Mouse (Mus musculus) MEL (cell line): ENCODE measurements at regions not wholly inside any gene's neighbourhood (a gene's known extent, or its start where the extent isn't known, plus 50 kb on each side); places are given as distances from the start of the nearest gene placed in this dataset.

ENCODE experiments used
- DNase-seq: peaks from one replicate; pipeline ENCODE4 v3.0.0; 2011; ENCODE audit warnings: low read depth, low spot score
- H3K27ac ChIP-seq: 2 replicates; pipeline ENCODE4 v1.5.1; 2012; ENCODE audit warnings: low read depth, mild to moderate bottlenecking, control low read depth, low read length, moderate library complexity; ENCODE audit not compliant: control insufficient read depth
- H3K27me3 ChIP-seq, 2 experiments: fragments of 150-350 bp in 1 of 2; sonication (generic) in 1 of 2; 2 replicates each; pipeline ENCODE4 v1.6.1; 2012; ENCODE audit warnings: low read length in 2 of 2, mild to moderate bottlenecking in 2 of 2, improper control_type of control experiment in 1 of 2, moderate library complexity in 1 of 2; ENCODE audit not compliant: insufficient read depth in 2 of 2, control insufficient read depth in 1 of 2
- H3K36me3 ChIP-seq, 2 experiments: 2 replicates each; pipeline ENCODE4 v1.6.1; 2012 to 2014; ENCODE audit warnings: low read length in 2 of 2, improper control_type of control experiment in 1 of 2, inconsistent platforms in 1 of 2, mild to moderate bottlenecking in 1 of 2; ENCODE audit not compliant: insufficient read depth in 2 of 2, control insufficient read depth in 1 of 2
- H3K4me1 ChIP-seq, 2 experiments: fragments of 150-350 bp in 1 of 2; sonication (generic) in 1 of 2; 2 replicates each; pipeline ENCODE4 v1.6.1; 2012; ENCODE audit warnings: low read length in 2 of 2, improper control_type of control experiment in 1 of 2, mild to moderate bottlenecking in 1 of 2; ENCODE audit not compliant: insufficient read depth in 2 of 2, control insufficient read depth in 1 of 2
- H3K4me3 ChIP-seq, 2 experiments: fragments of 150-350 bp in 1 of 2; sonication (generic) in 1 of 2; 2 replicates each; pipeline ENCODE4 v1.5.1; 2012; ENCODE audit warnings: low read depth in 2 of 2, low read length in 2 of 2, mild to moderate bottlenecking in 2 of 2, moderate library complexity in 2 of 2, control low read depth in 1 of 2, improper control_type of control experiment in 1 of 2; ENCODE audit not compliant: control insufficient read depth in 1 of 2, insufficient read depth in 1 of 2
- H3K79me2 ChIP-seq: 2 replicates; pipeline ENCODE4 v1.6.1; 2012; ENCODE audit warnings: mild to moderate bottlenecking, low read length, moderate library complexity; ENCODE audit not compliant: control insufficient read depth, poor library complexity, insufficient read depth
- H3K9ac ChIP-seq: 2 replicates; pipeline ENCODE4 v1.6.1; 2012; ENCODE audit warnings: low read depth, mild to moderate bottlenecking, control low read depth, low read length, moderate library complexity; ENCODE audit not compliant: control insufficient read depth, poor library complexity, severe bottlenecking
- H3K9me3 ChIP-seq: fragments of 150-350 bp; sonication (generic); replicated peaks from 2 replicates; pipeline ENCODE4 v1.6.1; 2012; ENCODE audit warnings: mild to moderate bottlenecking, low read length, improper control_type of control experiment, moderate library complexity; ENCODE audit not compliant: insufficient read depth
- CHD2 ChIP-seq: IDR thresholded peaks from 2 replicates; pipeline ENCODE4 v1.6.1; 2011; ENCODE audit warnings: low read length, improper control_type of control experiment
- CTCF ChIP-seq, 3 experiments: IDR thresholded peaks in 2 of 3; conservative IDR thresholded peaks in 1 of 3; 2 replicates each; pipeline ENCODE4 v1.5.1; 2011 to 2012; ENCODE audit warnings: low read length in 3 of 3, low read depth in 2 of 3, mild to moderate bottlenecking in 2 of 3, improper control_type of control experiment in 1 of 3, inconsistent platforms in 1 of 3, mixed read lengths in 1 of 3, moderate library complexity in 1 of 3; ENCODE audit not compliant: control insufficient read depth in 1 of 3, insufficient read depth in 1 of 3, poor library complexity in 1 of 3, severe bottlenecking in 1 of 3
- GABPA ChIP-seq: IDR thresholded peaks from 2 replicates; pipeline ENCODE4 v1.6.1; 2012; ENCODE audit warnings: low read depth, mild to moderate bottlenecking, inconsistent platforms, low read length, improper control_type of control experiment, moderate library complexity
- JUND ChIP-seq: IDR thresholded peaks from 2 replicates; pipeline ENCODE4 v1.6.1; 2011; ENCODE audit warnings: low read depth, mild to moderate bottlenecking, improper control_type of control experiment, low read length
- KAT2A ChIP-seq: conservative IDR thresholded peaks from 2 replicates; pipeline ENCODE4 v1.6.1; 2012; ENCODE audit warnings: low read depth, low read length, improper control_type of control experiment, inconsistent platforms
- MAFK ChIP-seq: IDR thresholded peaks from 2 replicates; pipeline ENCODE4 v1.6.1; 2011; ENCODE audit warnings: low read depth, mild to moderate bottlenecking, low read length, improper control_type of control experiment, borderline replicate concordance
- MAZ ChIP-seq: IDR thresholded peaks from 2 replicates; pipeline ENCODE4 v1.6.1; 2012; ENCODE audit warnings: low read depth, mild to moderate bottlenecking, inconsistent platforms, low read length, improper control_type of control experiment
- MXI1 ChIP-seq: IDR thresholded peaks from 2 replicates; pipeline ENCODE4 v1.6.1; 2011; ENCODE audit warnings: mild to moderate bottlenecking, low read depth, low read length, improper control_type of control experiment
- MYB ChIP-seq: IDR thresholded peaks from 2 replicates; pipeline ENCODE4 v1.6.1; 2011; ENCODE audit warnings: mild to moderate bottlenecking, low read depth, low read length, improper control_type of control experiment
- MYC ChIP-seq: IDR thresholded peaks from 2 replicates; pipeline ENCODE4 v1.6.1; 2011; ENCODE audit warnings: low read depth, mild to moderate bottlenecking, low read length, improper control_type of control experiment, moderate library complexity
- NELFE ChIP-seq: IDR thresholded peaks from 2 replicates; pipeline ENCODE4 v1.6.1; 2011; ENCODE audit warnings: low read depth, low read length, improper control_type of control experiment
- POLR2AphosphoS2 ChIP-seq: IDR thresholded peaks from 2 replicates; pipeline ENCODE4 v1.6.1; 2011; ENCODE audit warnings: low read length, improper control_type of control experiment
- SIN3A ChIP-seq: IDR thresholded peaks from 2 replicates; pipeline ENCODE4 v1.6.1; 2012; ENCODE audit warnings: low read length, improper control_type of control experiment, inconsistent platforms
- SMC3 ChIP-seq: IDR thresholded peaks from 2 replicates; pipeline ENCODE4 v1.6.1; 2011; ENCODE audit warnings: low read depth, low read length, improper control_type of control experiment
- TBP ChIP-seq: IDR thresholded peaks from 2 replicates; pipeline ENCODE4 v1.8.0; 2011; ENCODE audit warnings: low read depth, low read length, improper control_type of control experiment
- TCF12 ChIP-seq: IDR thresholded peaks from 2 replicates; pipeline ENCODE4 v1.6.1; 2014; ENCODE audit warnings: low read depth, mild to moderate bottlenecking, inconsistent platforms, low read length, improper control_type of control experiment, moderate library complexity
- USF1 ChIP-seq: IDR thresholded peaks from 2 replicates; pipeline ENCODE4 v1.6.1; 2014; ENCODE audit warnings: low read depth, mild to moderate bottlenecking, inconsistent platforms, low read length, improper control_type of control experiment, moderate library complexity
- USF2 ChIP-seq, 2 experiments: IDR thresholded peaks; 2 replicates each; pipeline ENCODE4 v1.6.1; 2011 to 2012; ENCODE audit warnings: improper control_type of control experiment in 2 of 2, low read length in 2 of 2, borderline replicate concordance in 1 of 2, inconsistent platforms in 1 of 2, low read depth in 1 of 2, mild to moderate bottlenecking in 1 of 2; ENCODE audit not compliant: insufficient read depth in 1 of 2
- ZC3H11A ChIP-seq: IDR thresholded peaks from 2 replicates; pipeline ENCODE4 v1.6.1; 2012; ENCODE audit warnings: low read depth, mild to moderate bottlenecking, inconsistent platforms, low read length, improper control_type of control experiment
- ZMIZ1 ChIP-seq: IDR thresholded peaks from 2 replicates; pipeline ENCODE4 v1.6.1; 2012; ENCODE audit warnings: low read depth, mild to moderate bottlenecking, inconsistent platforms, low read length, improper control_type of control experiment, moderate library complexity

DNA sequence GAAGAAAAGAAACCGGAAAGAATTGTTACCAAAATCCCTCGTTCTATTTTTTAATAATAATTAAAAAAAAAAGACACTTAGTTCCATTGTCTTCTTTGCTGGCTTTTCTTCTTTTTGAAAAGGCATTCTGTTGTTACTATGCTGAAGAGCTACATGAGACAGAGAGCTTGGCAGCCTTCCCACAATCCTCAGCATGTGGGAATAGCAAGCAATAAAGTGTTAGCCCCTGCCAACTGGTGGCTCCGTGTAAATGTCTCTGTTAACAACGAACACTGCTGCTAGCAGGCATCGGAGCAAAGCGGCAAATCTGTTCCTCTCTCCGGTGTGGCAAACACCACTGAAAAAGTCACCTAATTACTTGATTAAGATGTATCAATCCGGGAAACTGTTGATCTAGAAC, 344.6 kb upstream of the Id4 start:
- Histone ChIP-seq H3K9me3 (no peaks in the 10 kb centered on the region), H3K4me3 (no peak overlapping the region)
- no peak for TF ChIP-seq ZMIZ1
- TF ChIP-seq JUND = no peak
- no peak for TF ChIP-seq MXI1
- TF ChIP-seq USF2 (IDR thresholded peaks at IDR 0.05; ENCODE audit: borderline replicate concordance in 1 of 2, insufficient read depth in 1 of 2, low read depth in 1 of 2, low read length in 2 of 2) = no peak
- no peak for TF ChIP-seq MYC
- TF ChIP-seq SIN3A = no peak
- no peak for TF ChIP-seq ZC3H11A
- TF ChIP-seq TCF12 = no peak
- TF ChIP-seq POLR2AphosphoS2 = no peak
- TF ChIP-seq MYB = no peak
- no peak for TF ChIP-seq NELFE
- TF ChIP-seq TBP = no peak
- TF ChIP-seq USF1 = no peak
- TF ChIP-seq GABPA = no peak
- no peak for TF ChIP-seq CHD2
- no peak for TF ChIP-seq MAZ
- no peak for TF ChIP-seq KAT2A

GRCm38 (mm10) chr13:47917370-47917769, 343.7 kb upstream of the Id4 start:
- Histone ChIP-seq H3K79me2 (no peaks in the 10 kb centered on the region), H3K4me1 (no peaks in the 10 kb centered on the region), H3K27ac (no peak overlapping the region), H3K27me3 (no peaks in the 10 kb centered on the region), H3K9me3 (no peaks in the 10 kb centered on the region), H3K9ac (no peak overlapping the region), H3K36me3 (no peaks in the 10 kb centered on the region), H3K4me3 (no peak overlapping the region)
- no peak for TF ChIP-seq MAZ
- TF ChIP-seq CTCF (IDR thresholded peaks at IDR 0.05 in 2 of 3, conservative IDR thresholded peaks at IDR 0.05 in 1 of 3; ENCODE audit: control insufficient read depth in 1 of 3, insufficient read depth in 1 of 3, low read depth in 2 of 3, low read length in 3 of 3, poor library complexity in 1 of 3, severe bottlenecking in 1 of 3) = peak; percentile 14 to 24 (median 17); a peak in 2 of 6 replicates
- TF ChIP-seq SMC3 = no peak
- TF ChIP-seq MAFK = no peak
- no peak for DNase-seq

More for the DNA sequence above, 344.6 kb upstream of the Id4 start:
- Histone ChIP-seq H3K27me3 (no peaks in the 10 kb centered on the region), H3K27ac (no peak overlapping the region), H3K36me3 (no peaks in the 10 kb centered on the region), H3K4me1 (no peaks in the 10 kb centered on the region), H3K9ac (no peak overlapping the region), H3K79me2 (no peaks in the 10 kb centered on the region)
- DNase-seq = no peak
